Mouse (Mus musculus) liver, embryonic 16.5 days (tissue): ENCODE results near the gene Csde1. TPM values are rescaled to one million over a fixed set of nuclear protein-coding genes. Genes with fewer than 3 reads are reported as not detected.

ENCODE experiments used
- ATAC-seq: fragments of 200-750 bp; cut with Nextera tagmentation; 2 replicates; pipeline ENCODE4 v1.8.0; 2017; ENCODE audit warnings: low read depth, mild to moderate bottlenecking, moderate number of reproducible peaks, moderate library complexity
- H3K27ac ChIP-seq: fragments of 300-500 bp; sonication (generic); 2 replicates; pipeline ENCODE4 v1.5.1; 2014; ENCODE audit warnings: mild to moderate bottlenecking, low read length
- H3K27me3 ChIP-seq: fragments of 300-500 bp; sonication (generic); 2 replicates; pipeline ENCODE4 v1.6.1; 2014; ENCODE audit warnings: low read depth, low read length, mixed read lengths; ENCODE audit not compliant: control insufficient read depth, insufficient read depth
- H3K36me3 ChIP-seq: fragments of 300-500 bp; sonication (generic); 2 replicates; pipeline ENCODE4 v1.6.1; 2014; ENCODE audit warnings: mild to moderate bottlenecking; ENCODE audit not compliant: control insufficient read depth, insufficient read depth
- H3K4me1 ChIP-seq: fragments of 300-500 bp; sonication (generic); 2 replicates; pipeline ENCODE4 v1.6.1; 2014; ENCODE audit warnings: low read depth, low read length, mixed read lengths; ENCODE audit not compliant: control insufficient read depth
- H3K4me2 ChIP-seq: fragments of 300-500 bp; sonication (generic); 2 replicates; pipeline ENCODE4 v1.6.1; 2014; ENCODE audit warnings: low read depth, low read length, mixed read lengths
- H3K4me3 ChIP-seq: fragments of 300-500 bp; sonication (generic); 2 replicates; pipeline ENCODE4 v1.5.1; 2014; ENCODE audit warnings: low read depth, mild to moderate bottlenecking, low read length
- H3K9ac ChIP-seq: fragments of 300-500 bp; sonication (generic); 2 replicates; pipeline ENCODE4 v1.6.1; 2014; ENCODE audit warnings: low read depth, low read length
- H3K9me3 ChIP-seq: fragments of 300-500 bp; sonication (generic); replicated peaks from 2 replicates; pipeline ENCODE4 v1.6.1; 2016; ENCODE audit warnings: low read length; ENCODE audit not compliant: control insufficient read depth
- WGBS: fragments of 180-500 bp; shearing (Covaris S2); extraction: QIAGEN DNeasy Blood & Tissue Kit; methylation state at CpG from one replicate; pipeline ENCODE4 v1.1.7; 2014; ENCODE audit not compliant: insufficient replicate concordance; 5-methylcytosine and 5-hydroxymethylcytosine counted together
- polyA plus RNA-seq: library from polyadenylated mRNA; unstranded; fragments of >200 nt; fragmentation: Nextera tagmentation; extraction: Ambion mirVana; gene quantifications from 2 replicates; pipeline ENCODE4 v1.2.1, GENCODE M21; 2015

Csde1 gene
- polyA plus RNA-seq, 1 experiment from 2014 or later: 97.8 TPM

- ATAC-seq: no peak
- no peak overlapping the region for H3K4me2 ChIP-seq
- no peaks in the 10 kb centered on the region; the same call in 1 of the 2 replicates for H3K27me3 ChIP-seq
- H3K4me3 ChIP-seq: no peak overlapping the region
- H3K36me3 ChIP-seq: no peaks in the 10 kb centered on the region
- 45% methylated on average over 5 of the region's 5 CpGs for WGBS
- H3K9ac ChIP-seq: no peak overlapping the region
- H3K27ac ChIP-seq: no peak overlapping the region
- no peaks in the 10 kb centered on the region for H3K9me3 ChIP-seq
- H3K4me1 ChIP-seq: peaks cover 19% of the 10 kb centered on the region
Measured at GRCm38 (mm10) chr3:103101194-103101593, 81.0 kb downstream of the Csde1 start.

- H3K9me3 ChIP-seq: no peaks in the 10 kb centered on the region
- under 1% methylated on average over 14 of the region's 14 CpGs for WGBS
- H3K36me3 ChIP-seq: no peaks in the 10 kb centered on the region
- peak overlapping the region; percentile 100 for H3K4me2 ChIP-seq
- H3K4me3 ChIP-seq: peak overlapping the region; percentile 95
- H3K27ac ChIP-seq: peak overlapping the region; percentile 91
- H3K9ac ChIP-seq: peak overlapping the region; percentile 94
- no peaks in the 10 kb centered on the region; the same call in 1 of the 2 replicates for H3K27me3 ChIP-seq
- H3K4me1 ChIP-seq: peaks cover 23% of the 10 kb centered on the region
- peak; percentile 56 for ATAC-seq
Measured at GRCm38 (mm10) chr3:103101909-103102308, 81.7 kb downstream of the Csde1 start.

- H3K9me3 ChIP-seq: no peaks in the 10 kb centered on the region
- peak within 1 kb of the TSS; percentile 100 for H3K4me2 ChIP-seq
- no peaks in the 10 kb centered on the region for H3K36me3 ChIP-seq
- peak within 1 kb of the TSS; percentile 91 for H3K27ac ChIP-seq
- peaks cover 28% of the 10 kb centered on the region for H3K4me1 ChIP-seq
- ATAC-seq: peak; percentile 96
- under 1% methylated on average over 69 of the region's 72 CpGs for WGBS
- H3K27me3 ChIP-seq: no peaks in the 10 kb centered on the region; the same call in 1 of the 2 replicates
- peak within 1 kb of the TSS; percentile 94 for H3K9ac ChIP-seq
- H3K4me3 ChIP-seq: peak within 1 kb of the TSS; percentile 95
Measured at GRCm38 (mm10) chr3:103102454-103103390, 82.5 kb downstream of the Csde1 start, which contains the start of gene Dennd2c. Gene Dennd2c (plus strand): TSS chr3:103102604.

Other genes starting within 250 kb of the Csde1 start
- gene Tshb, start 237.7 kb upstream of the Csde1 start, polyA plus RNA-seq: not detected in 2 replicates
- gene Sycp1, start 84.3 kb upstream of the Csde1 start, polyA plus RNA-seq: not detected in 2 replicates
- gene Nr1h5, start 56.3 kb upstream of the Csde1 start, polyA plus RNA-seq: 2.4 and 3.0 TPM in 2 replicates
- gene Sike1, start 24.7 kb upstream of the Csde1 start, polyA plus RNA-seq: 13.9 TPM in 2 replicates
- gene Nras, start 37.9 kb downstream of the Csde1 start, polyA plus RNA-seq: 34.4 and 34.6 TPM in 2 replicates
- gene Ampd1, start 53.6 kb downstream of the Csde1 start, polyA plus RNA-seq: 0.40 and 1.6 TPM in 2 replicates
- 7.6 and 7.8 TPM in 2 replicates for gene Dennd2c, start 82.2 kb downstream of the Csde1 start, polyA plus RNA-seq
- gene Bcas2, start 151.2 kb downstream of the Csde1 start, polyA plus RNA-seq: 117 and 129 TPM in 2 replicates